Mouse (Mus musculus) cerebellum, adult 2 months (tissue): ENCODE data around the gene Map4. TPM values are rescaled to one million over a fixed set of nuclear protein-coding genes. Genes with fewer than 3 reads are reported as not detected.

Source experiments
- DNase-seq, 2 experiments: peaks; one replicate each; pipeline ENCODE4 v3.0.0; 2021
- H3K27ac ChIP-seq: fragments of 200-500 bp; 2 replicates; pipeline ENCODE4 v1.5.1; 2012; ENCODE audit warnings: low read length, control low read depth, inconsistent platforms; ENCODE audit not compliant: insufficient read depth
- H3K27me3 ChIP-seq: fragments of 200-500 bp; 2 replicates; pipeline ENCODE4 v1.6.1; 2012; ENCODE audit warnings: inconsistent platforms, mild to moderate bottlenecking, low read length, moderate library complexity; ENCODE audit not compliant: control insufficient read depth, insufficient read depth
- H3K4me1 ChIP-seq: fragments of 200-500 bp; 2 replicates; pipeline ENCODE4 v1.6.1; 2011; ENCODE audit warnings: low read length; ENCODE audit not compliant: control insufficient read depth, insufficient read depth
- H3K4me3 ChIP-seq: fragments of 200-500 bp; replicated peaks from 2 replicates; pipeline ENCODE3; 2011; ENCODE audit warnings: mild to moderate bottlenecking, low read depth, low read length, control low read depth; ENCODE audit not compliant: insufficient read depth
- CTCF ChIP-seq: fragments of 200-500 bp; IDR thresholded peaks from 2 replicates; pipeline ENCODE4 v1.5.1; 2011; ENCODE audit warnings: low read depth, mild to moderate bottlenecking, control low read depth, low read length, moderate library complexity, borderline replicate concordance; ENCODE audit not compliant: insufficient read depth
- POLR2A ChIP-seq: fragments of 200-500 bp; IDR thresholded peaks from 2 replicates; pipeline ENCODE4 v1.6.1; 2011; ENCODE audit warnings: low read length, control low read depth, borderline replicate concordance; ENCODE audit not compliant: insufficient read depth
- whole genome bisulfite sequencing: fragments of 180-500 bp; shearing (Covaris S2); methylation state at CpG from one replicate; pipeline ENCODE4 v1.1.7; 2018; 5-methylcytosine and 5-hydroxymethylcytosine counted together
- polyA plus RNA-seq: library from polyadenylated mRNA; depleted of rRNA; stranded (reverse); fragments of >200 nt; gene quantifications from 2 replicates; pipeline ENCODE4 v1.2.3, GENCODE M21; 2012

Map4 gene
- polyA plus RNA-seq, 1 experiment = 576 TPM

GRCm38 (mm10) chr9:109896253-109897150 lies 34.8 kb upstream of the Map4 start:
- WGBS = 77% methylated on average over 8 of the region's 8 CpGs
- TF ChIP-seq POLR2A = no peak
- no peak for TF ChIP-seq CTCF
- H3K4me1 ChIP-seq = peaks cover 14% of the 10 kb centered on the region
- H3K27me3 ChIP-seq = no peaks in the 10 kb centered on the region
- no peak overlapping the region for H3K27ac ChIP-seq
- DNase-seq = peak in 1 of 2 experiments; percentile 28
- no peak overlapping the region for H3K4me3 ChIP-seq

GRCm38 (mm10) chr9:109898027-109898426 lies 33.2 kb upstream of the Map4 start:
- Histone ChIP-seq H3K27me3 (no peaks in the 10 kb centered on the region), H3K27ac (no peak overlapping the region), H3K4me1 (peaks cover 1% of the 10 kb centered on the region; the same call in 1 of the 2 replicates), H3K4me3 (no peak overlapping the region)
- TF ChIP-seq POLR2A (no peak), CTCF (no peak)
- WGBS = 38% methylated on average over 2 of the region's 2 CpGs
- no peak for DNase-seq

GRCm38 (mm10) chr9:109899361-109899760 lies 31.9 kb upstream of the Map4 start:
- 70% methylated on average over 13 of the region's 15 CpGs for WGBS

GRCm38 (mm10) chr9:109899774-109900173 lies 31.5 kb upstream of the Map4 start:
- no peak overlapping the region for H3K27ac ChIP-seq

More at GRCm38 (mm10) chr9:109899361-109899760, 31.9 kb upstream of the Map4 start:
- Histone ChIP-seq H3K4me1 (no peaks in the 10 kb centered on the region), H3K27ac (no peak overlapping the region), H3K4me3 (no peak overlapping the region), H3K27me3 (no peaks in the 10 kb centered on the region)
- no peak for DNase-seq
- TF ChIP-seq POLR2A = no peak
- no peak for TF ChIP-seq CTCF

GRCm38 (mm10) chr9:109900604-109901003 lies 30.7 kb upstream of the Map4 start:
- no peak overlapping the region for H3K4me3 ChIP-seq
- WGBS = 84% methylated on average over 3 of the region's 3 CpGs
- no peaks in the 10 kb centered on the region for H3K27me3 ChIP-seq
- no peak for DNase-seq
- H3K27ac ChIP-seq = no peak overlapping the region
- H3K4me1 ChIP-seq = no peaks in the 10 kb centered on the region
- no peak for TF ChIP-seq POLR2A
- TF ChIP-seq CTCF = no peak

More at GRCm38 (mm10) chr9:109899774-109900173, 31.5 kb upstream of the Map4 start:
- Histone ChIP-seq H3K4me1 (no peaks in the 10 kb centered on the region), H3K27me3 (no peaks in the 10 kb centered on the region), H3K4me3 (no peak overlapping the region)
- no peak for TF ChIP-seq POLR2A
- TF ChIP-seq CTCF = no peak
- 66% methylated on average over 8 of the region's 8 CpGs for WGBS
- no peak for DNase-seq

GRCm38 (mm10) chr9:109902246-109902645 lies 29.0 kb upstream of the Map4 start:
- H3K27me3 ChIP-seq = no peaks in the 10 kb centered on the region
- H3K4me3 ChIP-seq = no peak overlapping the region
- no peak for DNase-seq
- H3K4me1 ChIP-seq = no peaks in the 10 kb centered on the region
- no peak overlapping the region for H3K27ac ChIP-seq
- TF ChIP-seq CTCF (no peak), POLR2A (no peak)
- WGBS = 58% methylated on average over 4 of the region's 4 CpGs

- DNase-seq = no peak
- TF ChIP-seq POLR2A (no peak), CTCF (no peak)
- no peaks in the 10 kb centered on the region for H3K4me1 ChIP-seq
- no peaks in the 10 kb centered on the region for H3K27me3 ChIP-seq
- 72% methylated on average over 5 of the region's 5 CpGs for WGBS
- no peak overlapping the region for H3K4me3 ChIP-seq
- H3K27ac ChIP-seq = no peak overlapping the region
Measured at GRCm38 (mm10) chr9:109902740-109903139, 28.5 kb upstream of the Map4 start.

- WGBS = 55% methylated on average over 8 of the region's 8 CpGs
- Histone ChIP-seq H3K27me3 (no peaks in the 10 kb centered on the region), H3K4me3 (no peak overlapping the region), H3K27ac (no peak overlapping the region), H3K4me1 (peaks cover 3% of the 10 kb centered on the region; the same call in 1 of the 2 replicates)
- TF ChIP-seq CTCF (no peak), POLR2A (no peak)
- DNase-seq = no peak
Measured at GRCm38 (mm10) chr9:109907300-109907699, 24.0 kb upstream of the Map4 start.
